Mouse (Mus musculus) B cell, adult 62 days (primary cell): Measurements from ENCODE around the gene Syngr4. TPM values are rescaled to one million over a fixed set of nuclear protein-coding genes. Genes with fewer than 3 reads are reported as not detected.

Source experiments
- total RNA-seq: library from RNA; stranded (reverse); gene quantifications from 4 replicates; pipeline ENCODE4 v1.2.4, GENCODE M21; 2023

Syngr4 gene
- not detected in 4 replicates for total RNA-seq

GRCm38 (mm10) chr7:45896517-45897257, at the start of gene Syngr4, which contains the start of gene Tmem143:
Syngr4 (minus strand) TSS chr7:45896714.
Tmem143 (plus strand) TSS chr7:45896941.

GRCm38 (mm10) chr7:45923762-45924428, 27.4 kb upstream of the Syngr4 start, which contains the start of gene Ccdc114:
Ccdc114 (plus strand) TSS chr7:45924072.

GRCm38 (mm10) chr7:45921242-45921621, 24.7 kb upstream of the Syngr4 start, which contains the start of gene Emp3:
Emp3 (minus strand) TSS chr7:45921404.

GRCm38 (mm10) chr7:45878278-45878677, 18.2 kb downstream of the Syngr4 start, which contains the start of gene Grin2d:
Grin2d (minus strand) TSS chr7:45878378.

GRCm38 (mm10) chr7:45872624-45873023, 23.9 kb downstream of the Syngr4 start, which contains the start of gene Kdelr1:
Kdelr1 (plus strand) TSS chr7:45872772.

Other genes with a start within 250 kb of the Syngr4 start
- gene Fut2, start 230.3 kb downstream of the Syngr4 start, total RNA-seq = not detected in 4 replicates
- gene Ntn5, start 212.7 kb downstream of the Syngr4 start, total RNA-seq = not detected in 4 replicates
- gene Sec1, start 202.3 kb downstream of the Syngr4 start, total RNA-seq = not detected in 4 replicates
- not detected in 4 replicates for gene Car11, start 196.9 kb downstream of the Syngr4 start, total RNA-seq
- gene Dbp, start 191.6 kb downstream of the Syngr4 start, total RNA-seq = 19.3 to 25.2 TPM (median 23.7 TPM) in 4 replicates
- gene Rpl18, start 181.3 kb downstream of the Syngr4 start, total RNA-seq = 2,047 to 2,170 TPM (median 2,138 TPM) in 4 replicates
- gene Sphk2, start 178.7 kb downstream of the Syngr4 start, total RNA-seq = 31.9 to 35.1 TPM (median 32.5 TPM) in 4 replicates
- gene Fam83e, start 175.5 kb downstream of the Syngr4 start, total RNA-seq = 1.0 to 1.9 TPM (median 1.5 TPM) in 4 replicates
- gene Spaca4, start 170.9 kb downstream of the Syngr4 start, total RNA-seq = not detected in 4 replicates
- 0.12 to 0.39 TPM in 2 of 4 replicates, not detected in the others for gene Lmtk3, start 113.0 kb downstream of the Syngr4 start, total RNA-seq
- gene Sult2b1, start 112.0 kb downstream of the Syngr4 start, total RNA-seq = 1.4 to 1.9 TPM (median 1.5 TPM) in 3 of 4 replicates, not detected in the other
- 132 to 162 TPM (median 146 TPM) in 4 replicates for gene Cyth2, start 82.1 kb downstream of the Syngr4 start, total RNA-seq
- 3.5 to 4.3 TPM (median 3.9 TPM) in 4 replicates for gene Kcnj14, start 71.9 kb downstream of the Syngr4 start, total RNA-seq
- gene Grwd1, start 65.8 kb downstream of the Syngr4 start, total RNA-seq = 29.3 to 33.0 TPM (median 30.4 TPM) in 4 replicates
- 51.0 to 58.7 TPM (median 51.4 TPM) in 4 replicates for gene Kdelr1, start 23.9 kb downstream of the Syngr4 start, total RNA-seq
- gene Grin2d, start 18.3 kb downstream of the Syngr4 start, total RNA-seq = 0.49 to 0.86 TPM (median 0.52 TPM) in 4 replicates
- 7.6 to 13.6 TPM (median 9.5 TPM) in 4 replicates for gene Tmem143, start 227 bp upstream of the Syngr4 start, total RNA-seq
- gene Emp3, start 24.7 kb upstream of the Syngr4 start, total RNA-seq = 201 to 243 TPM (median 228 TPM) in 4 replicates
- 6.3 to 12.1 TPM (median 9.0 TPM) in 4 replicates for gene Ccdc114, start 27.4 kb upstream of the Syngr4 start, total RNA-seq
- not detected in 4 replicates for gene Abcc6, start 133.6 kb upstream of the Syngr4 start, total RNA-seq
- 43.0 to 50.9 TPM (median 45.5 TPM) in 4 replicates for gene Nomo1, start 137.0 kb upstream of the Syngr4 start, total RNA-seq
- gene Kcnj11, start 204.1 kb upstream of the Syngr4 start, total RNA-seq = not detected in 4 replicates